Mouse (Mus musculus): ENCODE results near the gene Pigl.

Pigl gene

DNA sequence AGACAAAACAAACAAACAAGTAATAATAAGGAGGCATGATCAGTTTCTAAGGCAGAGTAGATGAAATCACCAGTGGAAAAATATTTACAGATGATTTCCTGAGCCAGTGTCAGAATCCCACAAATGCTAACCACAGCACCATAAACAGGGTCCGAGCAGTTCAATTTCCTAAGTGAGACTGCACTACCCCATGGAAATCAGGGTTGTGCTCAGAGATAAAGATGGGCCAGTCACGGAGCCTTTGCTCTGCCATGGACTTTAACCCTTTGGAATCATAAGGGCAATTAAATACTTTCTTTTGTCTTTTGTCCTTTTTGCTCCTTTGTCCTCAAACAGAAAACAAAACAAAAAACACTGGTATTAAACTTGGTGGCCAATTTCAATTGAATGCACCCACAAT is 64.0 kb downstream of the Pigl start:
- no peak for DNase-seq (ENCODE audit: low spot score)

DNA sequence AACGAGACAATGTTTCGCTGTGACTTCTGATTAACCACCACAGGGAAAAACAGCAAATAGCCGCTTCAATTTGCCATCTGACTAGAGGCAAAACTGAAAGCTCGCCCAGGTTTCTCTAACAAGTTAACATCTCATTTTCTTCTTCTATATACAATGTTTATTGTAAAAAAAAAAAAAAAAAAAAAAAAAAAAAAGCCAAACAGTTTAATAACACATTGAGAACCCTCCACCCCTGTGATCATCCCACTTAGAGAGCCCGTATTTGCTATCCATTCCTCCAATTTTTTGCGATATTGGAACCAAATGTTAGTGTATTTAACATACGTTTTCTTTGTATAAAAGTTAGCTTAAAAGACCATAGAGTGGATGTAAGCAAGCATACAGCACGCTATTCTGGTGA is 78.8 kb downstream of the Pigl start:
- no peak for DNase-seq (ENCODE audit: low spot score)

DNA sequence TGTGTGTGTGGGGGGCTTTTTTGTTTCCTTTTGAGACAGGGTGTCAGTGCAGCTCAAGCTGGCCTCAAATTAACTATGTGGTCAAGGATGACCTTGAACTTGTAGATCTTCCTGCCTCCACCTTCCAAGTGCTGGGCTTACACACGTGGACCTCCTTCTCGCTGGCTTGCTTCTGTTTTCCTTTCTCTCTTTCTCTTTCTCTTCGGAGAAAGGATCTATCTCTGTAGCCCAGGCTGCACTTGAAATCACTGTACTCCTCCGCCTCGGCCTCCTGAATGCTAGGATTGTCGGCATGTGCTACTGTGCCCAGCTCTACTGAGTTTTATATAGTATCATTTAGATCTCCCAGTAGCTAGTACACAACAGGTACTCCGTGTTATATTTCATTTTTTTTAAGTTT is 79.3 kb downstream of the Pigl start:
- no peak for DNase-seq (ENCODE audit: low spot score)

DNA sequence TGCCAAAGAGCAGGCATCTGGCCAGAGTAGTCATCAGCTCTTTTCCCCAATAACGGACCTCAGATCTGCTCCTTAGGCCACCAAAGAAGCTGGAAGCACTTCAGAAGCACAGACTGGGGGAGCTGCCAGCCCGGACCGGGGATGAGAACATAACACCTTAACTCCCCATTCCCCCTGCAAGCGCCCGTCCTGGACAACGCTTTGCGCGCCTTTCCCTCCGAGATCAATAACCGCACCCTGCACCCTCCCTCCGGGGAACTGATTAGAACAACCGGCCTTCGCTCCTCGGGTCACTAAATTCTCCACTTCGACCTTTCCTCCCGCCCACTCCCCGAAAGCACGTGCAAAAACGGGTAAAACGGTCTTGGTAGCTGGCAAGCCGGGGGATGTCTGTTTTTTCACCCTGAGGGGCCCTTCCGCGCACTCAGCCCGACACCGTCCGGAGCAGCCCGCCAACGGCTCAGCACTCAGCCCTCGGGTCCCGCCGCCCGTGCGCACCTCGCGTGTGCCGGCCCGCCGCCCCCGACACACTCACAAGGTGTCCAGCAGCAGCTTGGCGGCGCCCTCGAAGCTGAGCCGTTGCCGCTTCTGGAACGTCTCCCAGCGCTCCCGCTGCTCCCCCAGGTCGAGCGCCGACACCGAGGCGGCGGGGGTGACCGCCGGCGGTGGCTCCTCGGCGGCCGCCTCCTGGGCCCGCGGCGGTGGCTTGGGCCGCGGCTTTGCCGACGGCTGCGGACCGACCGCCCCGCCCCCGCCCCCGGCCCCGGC is 80.2 kb downstream of the Pigl start:
- DNase-seq (ENCODE audit: low spot score), result peak; percentile 52

DNA sequence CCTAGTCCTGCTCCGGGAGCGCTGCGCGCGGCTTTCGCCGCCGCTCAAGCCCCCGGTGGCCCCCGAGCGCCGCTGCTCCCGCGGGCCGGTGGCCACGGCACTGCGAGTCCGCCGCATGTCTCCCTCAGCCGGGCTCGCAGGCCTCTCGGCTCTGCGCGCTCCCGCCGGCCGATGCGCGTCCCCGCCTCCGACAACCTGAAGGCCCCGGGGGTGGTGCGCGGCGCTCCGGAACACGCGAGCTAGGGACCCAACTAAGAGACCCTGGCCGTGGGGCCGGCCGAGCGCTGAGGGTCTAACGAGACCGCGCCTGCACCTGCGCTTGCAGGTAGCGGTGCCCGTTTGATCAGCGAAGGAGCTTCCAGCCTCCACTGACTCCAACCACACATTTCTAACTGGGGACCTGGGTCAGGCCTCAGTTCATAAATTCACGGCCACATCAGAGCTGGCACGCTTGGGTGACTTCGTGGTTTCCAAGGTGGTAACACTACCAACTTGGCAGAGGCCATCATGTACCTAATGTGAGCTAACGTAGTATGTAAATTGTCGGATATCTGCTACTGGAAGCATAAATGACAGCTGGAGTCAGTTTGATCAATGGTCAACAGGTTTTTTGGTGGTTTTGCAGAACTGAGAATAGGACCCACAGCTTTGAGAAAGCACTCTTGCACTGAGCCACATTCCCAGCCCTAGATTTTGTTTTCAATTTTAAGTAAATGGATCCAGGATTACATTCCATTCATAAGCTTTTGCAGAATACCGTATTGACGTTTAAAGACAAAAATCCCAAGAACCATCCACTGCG is 81.0 kb downstream of the Pigl start, which contains the start of gene Cenpv:
Gene Cenpv, minus strand, starts transcription at position 173 of the 802 bp plus-strand sequence.
- DNase-seq (ENCODE audit: low spot score), result peak; percentile 49

DNA sequence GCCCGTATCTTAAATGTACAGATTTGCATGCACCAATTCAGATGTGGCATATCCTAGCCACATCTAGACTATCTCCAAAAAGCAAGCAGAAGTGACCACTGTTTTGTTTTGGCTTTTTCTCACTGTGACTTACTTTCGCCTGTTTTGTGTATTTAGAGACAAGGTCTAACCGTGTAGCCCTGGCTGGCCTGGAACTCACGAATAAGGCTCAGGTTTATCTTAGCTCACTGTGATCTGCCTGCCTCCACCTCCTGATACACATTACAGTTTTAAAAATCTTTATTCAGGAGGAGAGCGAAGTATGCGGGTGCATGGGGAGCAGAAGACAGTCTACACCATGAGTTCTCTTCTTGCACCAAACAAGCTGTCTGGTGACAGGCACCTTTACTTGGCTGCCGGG is 81.9 kb downstream of the Pigl start:
- DNase-seq (ENCODE audit: low spot score), result no peak

DNA sequence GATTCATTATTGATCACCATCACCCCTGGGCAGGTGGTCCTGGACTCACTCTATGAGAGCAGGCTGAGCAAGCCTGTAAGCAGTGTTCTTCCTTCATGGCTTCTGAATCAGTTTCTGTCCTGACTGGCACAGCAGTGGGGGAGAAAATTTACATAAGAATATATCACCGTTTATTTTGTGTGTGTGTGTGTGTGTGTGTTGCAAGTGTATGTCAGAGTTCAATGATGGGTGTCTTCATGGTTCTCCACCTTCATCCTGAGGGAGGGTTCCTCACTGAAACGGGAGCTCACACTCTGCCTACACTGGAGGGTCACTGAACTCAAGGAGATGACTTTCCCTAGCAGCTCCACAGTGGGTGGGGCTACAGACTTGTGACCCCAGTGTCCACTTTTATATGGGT is 82.7 kb downstream of the Pigl start:
- no peak for DNase-seq (ENCODE audit: low spot score)

DNA sequence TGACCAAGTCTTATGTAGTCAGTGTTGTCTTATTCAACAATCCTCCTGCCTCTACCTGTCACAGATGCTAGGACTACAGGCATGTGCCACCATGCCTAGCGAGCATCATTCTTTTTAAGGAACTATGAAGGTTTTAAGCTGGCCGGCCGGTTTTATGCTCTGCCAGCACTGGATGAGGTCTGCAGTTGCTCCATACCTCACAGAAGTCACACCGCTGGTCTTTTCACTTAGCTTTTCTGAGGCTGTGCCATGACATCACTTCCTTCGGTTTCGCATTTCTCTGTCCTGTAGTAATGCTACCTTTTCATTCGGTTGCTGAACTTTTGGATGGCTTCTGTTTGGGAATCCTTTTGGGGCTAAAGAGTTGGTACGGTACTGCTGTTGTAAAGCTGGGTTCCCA is 83.3 kb downstream of the Pigl start:
- DNase-seq (ENCODE audit: low spot score), result no peak

DNA sequence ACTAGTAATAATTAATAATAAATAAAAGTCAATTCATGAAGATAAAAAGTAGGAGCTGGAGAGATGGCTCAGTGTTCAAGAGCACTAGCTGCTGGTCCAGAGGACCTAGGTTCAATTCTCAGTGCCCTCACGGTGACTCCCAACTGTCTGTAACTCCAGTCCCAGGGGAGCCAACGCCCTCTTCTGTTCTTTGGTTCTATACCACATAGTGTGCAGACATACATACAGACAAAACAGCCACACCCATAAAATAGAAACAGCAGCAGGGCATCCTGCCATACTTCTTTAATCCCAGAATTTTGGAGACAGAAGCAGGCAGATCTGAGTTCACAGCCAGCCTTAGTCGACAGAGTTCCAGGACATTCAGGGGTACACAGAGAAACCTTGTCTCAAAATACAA is 85.7 kb downstream of the Pigl start:
- no peak for DNase-seq (ENCODE audit: low spot score)

DNA sequence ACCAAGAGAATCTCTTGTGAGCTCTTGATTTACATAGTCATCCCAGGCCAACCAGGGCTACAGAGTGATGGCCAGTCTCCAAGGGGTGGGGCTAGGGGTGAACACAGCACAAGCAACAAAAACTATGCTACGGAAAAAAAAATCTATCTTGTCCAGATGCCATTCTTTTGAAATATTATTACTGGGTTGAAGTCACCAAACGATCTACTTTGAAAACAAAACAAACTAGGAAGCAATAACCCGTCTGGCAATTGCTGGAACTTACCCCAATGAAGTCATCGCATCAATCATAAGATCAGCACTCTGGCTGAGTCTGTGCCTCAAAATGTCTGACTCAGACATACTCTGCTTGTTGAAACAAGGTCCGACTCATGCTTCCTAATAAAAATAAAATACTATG is 91.5 kb downstream of the Pigl start:
- DNase-seq (ENCODE audit: low spot score), result peak; percentile 26

DNA sequence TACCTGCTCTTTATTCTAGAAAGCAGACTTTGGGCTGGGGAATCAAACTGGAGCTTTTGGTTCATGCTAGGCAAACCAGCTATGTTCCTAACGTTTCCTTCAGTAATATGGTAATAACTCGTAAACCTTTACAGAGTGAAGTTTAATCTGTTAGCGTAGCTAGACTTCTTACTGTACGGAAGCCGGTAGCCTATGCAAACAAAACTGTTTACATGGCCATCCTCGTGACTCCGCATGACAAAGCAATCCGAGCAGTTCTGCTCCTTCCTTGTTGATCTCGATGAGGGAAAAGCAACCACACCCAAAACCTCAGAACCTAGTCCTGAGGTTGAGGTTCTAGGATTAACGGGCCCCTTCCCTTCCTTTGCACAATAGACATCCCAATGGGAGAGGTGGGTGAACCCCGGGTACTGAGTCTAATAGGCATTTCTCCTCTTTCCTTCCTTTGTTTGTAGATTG is 92.0 kb downstream of the Pigl start:
- DNase-seq (ENCODE audit: low spot score), result peak; percentile 29

DNA sequence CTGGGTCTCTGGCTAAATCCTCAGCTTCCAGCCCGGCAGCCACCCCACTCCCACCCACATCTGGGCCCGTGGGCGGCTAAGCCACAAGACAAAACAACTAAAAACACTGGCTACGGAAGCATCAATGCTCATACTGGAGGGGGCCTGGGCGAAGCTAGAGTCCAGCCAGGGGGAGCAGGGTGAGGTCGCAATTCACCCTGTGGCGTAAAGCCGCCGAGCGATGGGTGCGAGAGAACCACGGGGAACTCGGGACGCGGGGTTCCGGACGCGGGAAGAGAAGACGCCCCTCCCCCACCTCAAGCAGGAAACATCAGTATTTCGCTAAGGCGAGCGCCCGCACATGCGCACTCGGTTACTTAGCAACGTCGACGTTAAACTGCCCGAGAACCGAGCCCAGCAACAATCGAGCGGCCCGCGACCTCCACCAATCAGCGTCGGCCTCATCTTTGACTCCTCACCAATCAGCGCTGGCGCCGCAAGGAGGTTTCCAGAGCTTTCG is 92.5 kb downstream of the Pigl start, which contains the start of gene Ubb:
Gene Ubb, plus strand, starts transcription at position 445 of the 499 bp plus-strand sequence.
- DNase-seq (ENCODE audit: low spot score), result peak; percentile 99

DNA sequence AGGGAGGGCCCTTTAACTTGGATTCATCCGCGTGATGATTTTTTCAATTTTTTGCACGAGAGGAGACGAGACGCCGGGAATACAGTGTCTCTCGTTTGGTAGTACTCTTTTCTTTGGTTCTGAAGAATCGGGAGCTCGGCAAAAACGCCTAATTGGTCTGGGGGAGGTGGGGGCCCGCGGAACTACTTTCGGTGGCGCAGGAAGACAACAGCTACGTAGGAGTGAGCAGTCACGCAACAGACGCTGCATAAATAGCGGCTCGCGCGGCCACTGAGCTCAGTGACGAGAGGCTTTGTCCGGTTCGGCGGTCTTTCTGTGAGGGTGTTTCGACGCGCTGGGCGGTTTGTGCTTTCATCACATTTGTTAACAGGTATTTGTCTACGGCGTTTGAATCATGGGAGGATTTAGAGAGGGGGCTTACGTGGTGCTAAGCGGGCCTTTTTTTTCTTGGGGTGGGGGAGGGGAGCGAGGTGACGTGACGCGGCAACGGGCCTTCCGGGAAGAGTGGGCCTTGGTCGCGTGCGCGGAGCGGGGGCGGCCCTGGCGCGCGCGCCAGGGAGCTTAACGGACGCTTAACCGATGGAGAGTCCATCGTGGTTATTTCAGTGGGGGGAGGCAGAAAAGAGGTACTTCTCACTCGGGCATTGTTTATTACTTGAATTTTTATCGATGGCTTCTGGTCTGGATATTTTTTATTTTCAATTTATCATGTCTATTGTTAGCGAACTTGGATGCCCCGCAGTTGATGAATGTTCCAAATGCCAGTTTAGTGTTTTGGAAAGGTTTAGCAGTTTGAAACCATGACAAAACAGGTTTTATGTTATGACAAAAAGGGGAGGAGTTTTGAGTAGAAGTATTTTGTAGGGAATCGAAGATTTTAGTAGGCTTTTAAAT is 93.2 kb downstream of the Pigl start:
- DNase-seq (ENCODE audit: low spot score), result peak; percentile 90

DNA sequence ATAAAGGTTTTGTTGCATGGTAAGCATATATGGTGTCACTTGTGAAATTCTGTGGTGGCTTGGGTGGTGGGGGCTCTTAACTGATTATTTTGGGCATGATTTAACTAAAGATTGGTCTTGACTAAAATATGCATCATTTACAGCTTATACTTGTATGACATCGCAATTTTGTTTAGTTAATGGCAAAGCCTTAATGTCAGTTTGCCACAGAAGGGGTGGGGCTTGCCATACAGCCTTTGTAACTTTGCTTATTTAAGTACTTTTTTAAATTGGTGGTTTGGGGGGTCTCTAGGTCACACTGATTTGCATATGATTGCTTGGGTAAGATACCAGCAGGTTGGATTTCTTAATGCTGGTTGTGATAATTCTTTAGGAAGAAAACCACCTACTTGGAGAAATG is 94.9 kb downstream of the Pigl start:
- DNase-seq (ENCODE audit: low spot score), result no peak

DNA sequence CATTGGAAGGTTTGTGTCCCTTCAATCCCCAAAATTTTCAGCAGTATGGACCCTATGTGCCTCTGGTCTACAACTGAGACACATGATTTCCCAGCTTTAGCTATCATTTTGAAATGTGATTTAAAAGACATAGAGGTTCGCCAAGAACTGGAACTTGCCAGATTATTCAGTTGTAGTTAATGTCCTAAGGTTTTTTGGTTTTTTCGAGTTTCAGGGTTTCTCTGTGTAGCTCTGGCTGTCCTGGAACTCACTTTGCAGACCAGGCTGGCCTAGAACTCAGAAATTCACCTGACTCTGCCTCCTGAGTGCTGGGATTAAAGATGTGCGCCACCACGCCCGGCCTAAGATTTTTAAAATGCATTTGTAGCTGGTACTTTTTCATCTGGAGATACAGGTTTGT is 95.4 kb downstream of the Pigl start:
- no peak for DNase-seq (ENCODE audit: low spot score)

DNA sequence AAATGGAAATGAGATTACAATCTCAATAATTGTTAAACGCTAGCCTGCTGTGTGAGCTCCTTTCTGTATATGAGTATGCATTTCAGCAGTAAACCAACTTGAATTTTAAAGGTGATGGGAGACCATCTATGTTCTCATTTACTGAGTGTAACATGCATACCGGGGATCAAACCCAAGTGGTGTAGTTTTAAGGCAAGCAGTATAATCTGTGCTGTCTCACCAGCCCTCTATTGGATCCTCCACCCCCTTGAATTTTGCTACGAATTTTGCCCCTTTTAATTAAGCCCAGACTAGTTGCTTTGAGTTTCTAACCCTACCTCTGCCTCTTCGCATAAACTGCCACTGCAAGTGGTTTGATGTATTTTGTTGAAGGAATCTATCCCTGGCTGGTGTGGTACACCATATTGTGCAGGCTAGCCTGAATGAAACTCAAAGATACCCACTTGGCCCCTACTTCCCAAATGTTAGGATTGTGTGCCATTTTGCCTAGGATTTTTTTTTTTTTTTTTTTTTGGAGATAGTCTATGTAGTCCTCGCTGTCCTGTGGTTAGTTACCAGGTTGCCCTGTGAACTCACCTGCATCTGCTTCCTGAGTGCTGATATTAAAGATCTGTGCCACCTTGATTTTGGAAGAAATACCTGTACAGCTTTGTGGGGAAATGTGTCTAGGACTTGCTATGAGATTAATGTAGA is 96.0 kb downstream of the Pigl start:
- DNase-seq (ENCODE audit: low spot score), result no peak

DNA sequence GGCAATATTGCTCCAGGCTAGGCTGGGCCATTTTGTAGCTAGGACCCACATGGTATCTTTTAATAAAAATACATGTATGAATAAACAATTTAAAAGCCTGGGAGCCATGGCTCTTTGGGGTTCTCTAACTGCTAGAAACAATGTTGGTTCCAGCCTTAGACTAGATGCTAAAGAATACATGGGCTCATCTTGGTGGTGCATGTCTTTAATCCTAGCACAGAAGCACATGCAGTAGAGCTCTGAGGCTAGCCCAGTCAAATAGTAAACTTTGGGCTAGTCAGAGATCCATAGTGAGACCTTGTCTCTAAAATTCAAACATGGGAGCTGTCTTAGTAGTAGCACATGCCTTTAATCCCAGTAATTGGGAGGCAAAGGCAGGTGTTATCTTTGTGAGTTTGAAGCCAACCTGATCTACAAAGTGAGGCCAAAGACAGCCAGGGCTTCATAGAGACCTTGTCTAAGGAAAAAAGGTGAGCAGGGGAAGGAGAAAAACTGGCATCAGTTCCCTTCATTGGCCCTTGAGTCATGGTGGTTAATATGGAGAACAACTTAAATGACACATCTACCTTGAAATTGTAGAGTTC is 96.8 kb downstream of the Pigl start:
- DNase-seq (ENCODE audit: low spot score), result no peak

DNA sequence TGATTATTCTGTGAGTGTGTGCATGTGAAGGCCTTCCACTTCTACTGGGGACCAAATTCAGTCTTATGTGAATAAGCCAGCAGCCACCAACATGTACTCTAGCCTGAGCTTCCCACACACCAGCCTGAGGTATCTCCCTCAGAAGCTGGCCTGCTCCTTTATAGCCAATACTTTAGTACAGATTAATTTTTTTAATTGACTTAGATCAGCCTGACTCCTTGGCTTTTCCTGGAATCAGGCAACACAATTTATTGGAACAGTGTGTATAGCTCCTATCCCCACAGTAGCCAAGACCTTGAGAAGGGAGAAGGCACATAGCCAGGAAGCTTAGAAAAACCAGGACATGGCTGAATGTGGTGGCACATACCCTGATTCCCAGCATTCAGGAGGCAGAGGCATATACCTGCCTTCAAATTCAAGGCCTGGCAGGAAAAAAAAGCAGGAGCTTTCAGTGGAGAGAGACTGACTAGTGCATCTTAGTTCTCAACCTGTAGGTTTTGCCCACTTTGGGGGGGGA is 97.7 kb downstream of the Pigl start:
- no peak for DNase-seq (ENCODE audit: low spot score)

DNA sequence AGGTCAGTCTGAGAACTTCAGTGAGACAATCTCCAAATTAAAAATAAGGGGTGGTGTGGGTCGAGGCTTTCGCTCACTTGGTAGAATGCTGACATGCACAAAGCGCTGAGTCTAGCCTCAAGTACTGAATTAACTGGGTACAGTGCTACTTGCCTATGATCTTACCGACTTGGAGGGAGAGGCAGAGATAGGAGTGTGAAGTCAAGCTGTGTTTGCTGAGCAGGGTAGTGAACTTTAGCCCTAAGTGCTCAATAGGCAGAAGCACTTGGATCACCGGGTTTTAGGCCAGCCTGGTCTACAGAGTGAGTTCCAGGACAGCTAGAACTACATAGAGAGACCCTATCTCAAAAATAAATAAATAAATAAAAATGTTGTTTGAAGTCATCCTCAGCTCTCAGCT is 98.9 kb downstream of the Pigl start:
- DNase-seq (ENCODE audit: low spot score), result no peak

DNA sequence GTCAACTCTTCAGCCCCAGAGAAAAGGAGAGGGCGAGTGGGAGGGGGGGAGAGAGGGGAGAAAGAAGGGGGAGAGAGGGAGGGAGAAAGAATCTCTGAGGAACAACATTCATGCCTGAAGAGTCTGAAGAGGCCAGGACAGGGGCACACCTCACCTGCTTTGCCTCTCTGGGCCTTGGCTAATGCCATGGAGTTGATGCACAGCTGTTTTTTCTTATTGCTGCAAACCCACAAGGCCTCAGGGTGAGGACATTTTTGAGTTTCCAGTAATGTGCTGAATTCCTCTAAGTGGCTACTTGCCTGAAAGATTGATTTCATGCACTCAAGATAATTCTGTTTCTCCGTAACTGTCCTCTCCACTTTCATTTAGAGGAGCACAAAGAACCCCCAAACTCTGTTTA is 99.9 kb downstream of the Pigl start:
- no peak for DNase-seq (ENCODE audit: low spot score)
